Mouse (Mus musculus): ENCODE data around the gene Fgfr2. TPM values are rescaled to one million over a fixed set of nuclear protein-coding genes. Genes with fewer than 3 reads are reported as not detected.

Gene Fgfr2
- total RNA-seq, 2 experiments from 2014 or later, result 56.7 to 61.5 TPM

DNA sequence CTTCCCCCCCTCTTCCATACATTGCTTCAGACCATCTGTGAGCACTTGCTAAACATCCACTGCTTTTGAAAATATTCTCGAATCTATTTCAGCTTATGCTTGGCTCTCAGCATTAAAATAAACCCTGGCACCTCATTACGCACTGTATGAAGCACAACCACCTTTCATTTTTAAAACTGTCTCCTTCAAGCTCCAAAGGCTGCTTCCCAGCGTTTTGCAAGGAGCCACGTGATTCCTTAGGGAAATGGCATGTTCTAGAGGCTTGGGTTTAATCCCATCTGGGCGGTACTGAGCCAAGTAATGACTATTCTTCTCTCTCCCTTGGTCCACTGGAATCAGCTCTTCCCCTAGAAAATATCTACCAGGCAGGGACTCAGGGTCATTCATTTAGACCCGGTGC lies 1305.2 kb downstream of the Fgfr2 start:
- peak in 1 of 2 experiments; percentile 2 for DNase-seq (ENCODE audit: low spot score in 2 of 2)

DNA sequence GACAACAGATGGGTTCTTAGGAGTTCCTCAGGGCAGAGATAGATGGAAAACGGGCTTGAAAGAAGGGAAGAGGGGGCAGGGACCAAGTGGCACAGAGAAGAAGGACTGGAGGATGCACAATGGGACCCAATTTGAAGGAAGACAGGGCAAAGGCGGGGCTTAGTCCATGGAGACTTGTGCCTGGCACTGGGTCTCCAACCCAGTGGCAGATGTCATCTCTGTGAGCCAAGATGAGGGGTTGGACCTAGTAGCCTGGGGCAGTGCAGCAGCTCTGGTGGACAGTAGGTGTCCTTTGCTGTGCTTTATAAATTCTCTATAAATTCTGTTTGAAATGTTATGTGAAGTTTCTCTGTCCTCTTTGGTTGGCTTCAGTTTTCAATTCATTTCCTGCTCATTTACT lies 1306.5 kb downstream of the Fgfr2 start:
- no peak for DNase-seq (ENCODE audit: low spot score in 2 of 2)

DNA sequence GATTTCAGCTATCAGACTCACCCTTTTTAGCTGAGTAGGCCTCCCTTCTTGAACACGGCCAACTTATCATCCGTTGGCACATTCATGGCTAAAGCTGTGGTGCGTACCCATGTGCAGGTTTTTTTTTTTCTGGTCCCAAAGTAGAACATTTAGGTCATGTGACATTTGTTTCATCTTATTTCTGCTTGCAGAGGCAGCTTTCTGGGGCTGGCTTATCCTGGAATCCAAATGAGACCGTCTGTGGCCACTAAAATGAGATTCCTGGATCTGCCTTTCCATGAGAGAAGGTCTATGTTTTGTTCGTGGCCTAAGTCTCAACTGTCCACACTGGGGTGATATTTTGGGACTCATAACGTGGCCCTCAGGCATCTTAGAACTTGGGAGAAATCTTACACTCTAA lies 1311.0 kb downstream of the Fgfr2 start:
- no peak for DNase-seq (ENCODE audit: low spot score in 2 of 2)

DNA sequence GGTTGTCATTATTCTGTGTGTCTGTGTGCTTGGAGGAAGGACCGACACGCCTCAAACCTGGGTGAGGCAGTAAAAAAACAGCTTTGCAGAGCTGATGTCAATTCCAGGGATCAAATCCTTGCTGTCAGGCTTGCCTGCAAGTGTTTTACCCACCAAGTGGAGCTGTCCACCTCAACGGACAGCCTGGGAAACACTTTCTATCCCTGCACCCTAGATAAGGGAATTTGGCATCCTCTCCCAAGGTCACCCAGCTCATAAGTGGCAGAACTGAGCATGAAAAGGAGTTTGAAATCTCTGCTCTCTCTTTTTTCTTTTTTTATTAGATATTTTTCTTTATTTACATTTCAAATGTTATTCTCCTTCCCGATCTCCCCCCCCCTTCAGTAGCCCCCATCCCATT lies 1312.2 kb downstream of the Fgfr2 start:
- DNase-seq (ENCODE audit: low spot score in 2 of 2), result no peak

DNA sequence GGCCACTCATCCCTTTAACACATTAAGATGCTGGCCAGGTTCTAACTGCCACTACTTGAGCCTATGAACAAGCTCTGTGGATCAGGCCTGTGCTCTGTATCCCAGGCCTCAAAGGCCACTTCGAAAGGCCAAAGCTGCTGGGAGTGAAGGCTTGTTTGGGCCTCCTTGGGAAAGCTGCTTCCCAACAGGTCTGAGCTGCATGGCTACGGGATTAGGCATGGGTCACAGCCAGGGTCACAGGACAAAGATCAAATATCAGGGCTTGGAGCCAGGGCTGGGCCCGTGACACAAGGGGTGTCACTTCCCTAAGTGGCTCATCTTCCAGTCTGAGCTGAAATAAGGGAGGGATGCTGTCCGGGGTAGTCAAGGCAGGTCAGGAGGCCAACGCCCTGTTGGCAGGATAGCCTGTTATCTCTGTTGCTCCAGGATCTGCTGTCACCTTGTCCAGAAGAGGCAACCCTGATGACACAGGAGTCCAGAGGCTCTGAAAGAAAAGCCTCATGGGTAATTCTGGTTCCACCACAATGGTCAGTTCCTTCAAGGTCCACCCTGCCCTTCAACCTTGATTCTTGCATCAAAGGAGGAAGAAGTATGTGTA lies 1313.5 kb downstream of the Fgfr2 start:
- DNase-seq (ENCODE audit: low spot score in 2 of 2), result no peak

DNA sequence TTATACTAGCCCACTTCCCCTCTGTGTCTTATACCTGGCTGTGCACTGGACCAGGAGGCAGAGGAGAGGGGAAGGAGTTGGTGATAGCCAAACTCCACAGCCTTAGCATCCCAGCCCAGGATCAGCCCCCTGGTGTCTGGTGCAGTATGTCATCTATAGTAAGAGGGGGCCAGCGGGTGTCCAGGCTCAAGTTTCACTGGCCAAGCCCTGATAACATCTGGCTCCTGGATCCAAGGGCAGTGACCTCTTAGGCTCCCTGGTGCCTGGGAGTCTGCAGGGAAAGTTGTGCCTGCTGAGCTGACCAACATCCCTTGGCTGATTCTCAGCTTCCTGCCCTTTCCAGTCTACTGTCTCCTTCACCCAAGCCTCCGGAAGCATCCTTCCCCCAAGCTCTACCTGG lies 1315.9 kb downstream of the Fgfr2 start:
- DNase-seq (ENCODE audit: low spot score in 2 of 2), result no peak

DNA sequence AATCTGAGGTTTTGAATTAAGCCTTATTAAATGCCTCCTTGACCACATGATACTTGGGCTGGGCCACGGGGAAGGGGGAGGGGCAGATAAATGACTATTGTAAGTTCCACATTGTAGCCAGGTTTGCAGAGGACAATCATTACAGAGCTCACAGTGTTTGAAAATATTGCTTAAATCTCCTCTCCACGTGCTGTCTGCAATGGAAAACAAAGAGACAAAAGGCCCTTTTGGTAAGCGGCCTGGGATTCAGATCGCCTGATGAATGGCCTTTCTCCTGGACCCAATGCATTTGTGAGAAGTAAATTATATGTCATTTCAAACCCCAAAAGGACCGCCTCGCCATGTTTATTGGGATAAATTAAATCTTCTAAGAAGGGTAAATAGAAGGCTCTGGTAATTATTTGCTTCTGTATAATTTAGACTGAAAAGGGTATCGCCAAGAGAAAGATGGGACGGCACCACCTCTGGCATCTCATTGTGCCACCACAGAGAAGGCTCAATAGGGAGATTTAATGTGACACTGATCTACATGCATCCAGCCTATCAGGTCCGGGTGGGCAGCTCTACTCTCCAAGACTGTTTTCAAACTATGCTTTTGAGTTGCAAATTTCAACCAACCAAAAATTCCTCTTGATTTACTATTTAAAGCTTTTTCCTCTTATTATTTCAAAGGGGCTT lies 1317.5 kb downstream of the Fgfr2 start:
- no peak for DNase-seq (ENCODE audit: low spot score in 2 of 2)

DNA sequence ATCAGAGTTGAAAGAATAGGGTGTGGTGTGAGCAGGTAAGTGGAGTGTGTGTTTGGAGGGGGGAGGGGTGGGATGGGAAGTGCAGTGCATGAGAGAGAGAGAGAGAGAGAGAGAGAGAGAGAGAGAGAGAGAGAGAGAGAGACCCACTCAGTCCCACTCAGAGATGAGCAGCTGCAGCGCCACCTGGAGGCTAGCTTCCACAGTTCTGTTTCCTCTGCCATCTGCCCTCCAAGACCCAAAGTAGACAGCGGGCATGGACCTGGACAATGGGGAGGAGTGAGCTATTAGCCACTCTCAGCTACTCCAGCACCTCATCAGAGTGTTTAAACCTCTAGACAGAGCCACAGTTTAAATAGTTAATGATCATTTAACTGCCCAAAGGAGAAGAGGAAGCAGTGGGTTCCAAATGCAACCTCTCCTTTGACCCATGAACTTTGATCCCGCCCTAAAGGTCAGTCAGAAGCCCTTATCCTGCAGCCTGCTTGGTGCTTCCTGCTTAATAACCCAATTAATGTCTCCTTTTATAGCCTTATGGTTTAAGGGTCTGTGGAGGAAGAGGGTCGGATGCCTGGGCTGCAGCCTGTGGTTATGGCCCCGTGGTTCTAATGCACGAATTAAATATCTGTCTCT lies 1322.6 kb downstream of the Fgfr2 start:
- no peak for DNase-seq (ENCODE audit: low spot score in 2 of 2)

DNA sequence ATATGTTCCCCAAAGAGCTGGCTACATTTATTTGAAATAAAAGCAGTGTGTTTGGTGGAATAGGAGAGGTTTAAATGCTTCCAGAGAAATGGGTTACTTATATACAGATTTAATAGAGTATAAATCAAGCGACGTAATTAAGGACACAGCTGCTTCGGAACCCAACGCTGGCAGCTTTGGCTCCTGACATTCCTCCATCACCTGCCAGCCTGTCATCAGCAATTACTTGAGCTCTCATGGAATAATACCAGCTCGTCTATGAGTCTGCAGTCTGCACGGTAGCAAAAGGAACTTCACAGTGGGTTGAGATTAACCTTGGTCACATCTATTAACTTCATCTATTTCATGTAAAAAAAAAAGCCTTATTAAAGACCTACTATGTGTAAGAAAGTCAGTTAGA lies 1326.0 kb downstream of the Fgfr2 start:
- no peak for DNase-seq (ENCODE audit: low spot score in 2 of 2)

DNA sequence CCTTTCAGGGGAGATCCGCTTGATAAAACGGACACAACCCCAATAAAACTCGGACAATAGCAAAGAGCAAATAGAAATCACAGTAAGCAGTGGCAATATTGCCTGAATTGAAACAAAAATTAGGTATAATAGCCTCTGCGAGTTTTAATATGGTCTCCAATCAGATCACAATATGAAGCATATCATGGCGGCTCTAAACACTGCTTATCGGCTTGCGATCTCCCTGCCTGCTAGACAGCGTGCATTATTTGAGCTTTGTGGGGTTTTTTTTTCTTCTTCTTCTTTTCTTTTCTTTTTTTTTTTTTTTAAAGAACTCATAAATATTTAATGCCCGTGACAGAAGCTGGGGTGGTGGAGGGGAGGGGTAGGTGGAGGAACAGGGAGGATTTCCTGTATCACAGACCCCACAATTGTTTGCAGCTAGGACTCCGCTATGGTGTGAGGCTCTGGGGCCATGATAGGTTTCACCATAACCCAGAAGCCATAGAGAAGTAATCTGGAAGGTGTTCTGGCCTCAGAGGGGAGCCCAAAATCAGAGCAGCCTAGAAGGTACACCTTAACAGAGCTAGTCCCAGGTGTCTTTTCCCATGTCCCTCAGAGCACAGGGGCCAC lies 1334.4 kb downstream of the Fgfr2 start:
- DNase-seq (ENCODE audit: low spot score in 2 of 2), result no peak

DNA sequence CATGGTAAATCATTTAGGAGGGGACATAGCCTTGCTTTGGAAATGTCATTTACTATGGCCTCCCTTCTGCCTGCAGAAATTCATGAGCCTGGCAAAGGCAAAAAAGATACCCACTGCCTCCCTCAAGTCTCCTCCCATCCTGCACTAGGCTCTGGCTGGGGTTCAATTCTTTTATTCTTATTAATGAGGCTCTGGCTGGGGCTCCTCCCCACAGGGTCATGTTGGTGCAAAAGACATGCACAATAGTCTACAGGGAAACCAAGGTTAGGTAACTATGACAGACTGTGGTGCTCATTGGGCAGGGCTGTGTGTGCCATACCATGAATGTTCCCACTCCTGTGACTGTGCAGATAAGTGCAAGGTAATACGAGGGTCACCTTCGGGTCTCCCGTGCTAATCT lies 1337.4 kb downstream of the Fgfr2 start:
- DNase-seq (ENCODE audit: low spot score in 2 of 2), result no peak

DNA sequence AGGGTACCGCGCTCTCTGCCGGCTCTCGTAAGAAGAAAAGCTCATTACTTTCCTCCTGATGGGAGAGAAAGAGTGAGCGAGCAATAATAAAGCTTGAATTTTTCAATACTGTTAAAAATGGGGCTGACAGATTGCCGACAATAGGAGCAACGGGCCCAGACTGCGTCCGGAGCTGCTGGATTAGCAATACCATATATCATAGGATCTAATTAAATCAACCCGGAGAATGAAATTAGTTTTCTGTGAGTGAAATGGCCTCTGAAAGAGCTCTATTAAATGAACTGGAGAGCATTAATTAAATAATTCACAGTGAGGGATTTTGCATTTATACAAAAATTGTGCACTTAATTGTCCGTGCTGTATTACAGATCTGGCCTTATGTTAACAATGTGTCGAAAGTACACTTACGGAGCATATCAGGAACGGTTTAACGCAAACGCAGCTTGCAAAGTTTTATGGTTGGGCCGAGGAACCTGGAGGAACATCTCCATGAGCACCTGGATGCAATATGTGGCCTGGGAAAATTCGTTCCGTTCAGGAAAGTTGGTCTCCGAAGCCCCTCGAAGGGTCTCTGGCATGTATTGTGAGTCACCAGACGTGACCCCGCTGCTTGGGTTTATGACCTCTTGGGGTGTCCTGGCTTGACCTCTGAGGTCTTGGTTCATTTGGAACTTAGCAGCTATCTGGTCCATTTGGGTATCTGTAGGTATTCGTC lies 1344.7 kb downstream of the Fgfr2 start:
- no peak for DNase-seq (ENCODE audit: low spot score in 2 of 2)

DNA sequence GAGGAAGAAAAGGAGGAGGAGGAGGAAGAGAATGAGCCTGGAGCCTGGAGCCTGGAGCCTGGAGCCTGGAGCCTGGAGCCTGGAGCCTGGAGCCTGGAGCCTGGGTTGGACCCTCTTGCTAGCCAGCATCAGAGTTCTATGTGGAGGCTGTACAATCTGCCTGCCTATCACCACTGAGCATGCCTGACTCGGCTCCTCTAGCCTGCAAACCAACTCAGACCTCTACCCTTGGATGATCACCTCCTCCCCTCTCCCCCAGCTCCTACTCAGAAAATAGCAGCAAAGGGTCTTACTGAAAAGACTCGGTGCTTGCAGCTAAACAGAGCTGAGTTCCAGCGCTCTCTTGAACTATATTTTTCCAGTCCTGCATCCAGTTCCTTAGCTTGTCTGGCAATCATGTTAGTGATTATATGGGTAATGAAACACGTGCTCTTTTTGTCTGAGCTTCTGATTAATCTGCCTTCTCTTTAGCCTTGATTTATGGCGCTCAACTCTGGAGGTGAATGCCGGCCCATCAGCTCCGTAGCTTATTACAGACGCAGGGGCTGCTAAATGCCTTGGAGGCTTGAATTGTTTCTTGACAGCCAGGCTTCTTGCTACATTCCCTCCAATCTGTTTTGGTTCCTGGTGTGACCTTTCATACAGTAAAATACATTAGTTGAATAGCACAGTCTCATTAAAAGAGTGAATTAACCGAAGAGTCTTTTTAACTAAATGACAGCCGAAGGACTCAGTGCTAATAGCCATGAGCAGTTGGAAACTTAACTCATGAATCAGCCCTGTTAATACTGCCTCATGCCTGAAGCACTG lies 1345.5 kb downstream of the Fgfr2 start:
- DNase-seq (ENCODE audit: low spot score in 2 of 2), result no peak

DNA sequence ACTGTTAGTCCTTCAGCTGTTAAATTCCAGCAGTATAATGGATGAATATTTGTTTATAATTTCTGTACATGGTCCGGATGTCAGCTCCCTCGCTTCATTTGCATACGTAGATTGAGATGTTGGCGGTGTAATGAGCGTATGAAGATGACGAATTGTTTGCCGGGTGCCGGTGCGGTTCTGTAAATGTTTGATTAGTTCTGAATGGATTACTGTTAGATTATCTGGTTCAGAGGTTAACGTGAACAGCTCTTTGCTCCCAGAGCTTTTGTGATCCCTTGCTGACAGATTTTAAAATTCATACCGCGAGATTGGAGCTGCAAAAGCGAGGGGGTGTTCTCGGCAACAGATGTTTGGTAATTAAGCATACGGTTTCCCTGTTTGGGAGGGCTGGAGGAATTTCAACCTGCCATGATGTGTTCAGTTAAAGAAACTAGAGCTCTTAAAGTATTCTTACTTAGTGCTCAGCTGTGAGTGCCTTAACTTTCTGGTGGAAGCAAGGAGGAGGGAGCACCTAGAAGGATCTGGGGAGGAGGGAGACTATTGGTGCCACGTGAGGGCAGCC lies 1346.9 kb downstream of the Fgfr2 start:
- DNase-seq (ENCODE audit: low spot score in 2 of 2), result peak; percentile 37 to 57

DNA sequence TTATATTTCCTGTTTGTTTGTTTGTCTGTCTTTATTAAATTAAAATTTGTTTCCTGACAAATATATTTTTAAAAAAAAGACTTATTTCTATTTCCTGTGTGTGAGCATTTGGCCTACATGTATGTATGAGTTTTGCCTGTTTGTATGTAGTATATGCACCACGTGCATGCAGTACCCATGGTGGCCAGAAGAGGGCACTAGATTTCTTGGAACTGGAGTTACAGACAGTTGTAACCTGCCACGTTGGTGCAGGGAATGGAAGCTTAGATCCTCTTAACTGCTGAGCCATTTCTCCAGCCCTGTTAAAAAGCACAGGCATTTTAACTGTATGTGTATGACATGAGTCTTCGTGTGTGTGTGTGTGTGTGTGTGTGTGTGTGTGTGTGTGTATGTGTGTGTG lies 1365.2 kb downstream of the Fgfr2 start:
- DNase-seq (ENCODE audit: low spot score in 2 of 2), result no peak

DNA sequence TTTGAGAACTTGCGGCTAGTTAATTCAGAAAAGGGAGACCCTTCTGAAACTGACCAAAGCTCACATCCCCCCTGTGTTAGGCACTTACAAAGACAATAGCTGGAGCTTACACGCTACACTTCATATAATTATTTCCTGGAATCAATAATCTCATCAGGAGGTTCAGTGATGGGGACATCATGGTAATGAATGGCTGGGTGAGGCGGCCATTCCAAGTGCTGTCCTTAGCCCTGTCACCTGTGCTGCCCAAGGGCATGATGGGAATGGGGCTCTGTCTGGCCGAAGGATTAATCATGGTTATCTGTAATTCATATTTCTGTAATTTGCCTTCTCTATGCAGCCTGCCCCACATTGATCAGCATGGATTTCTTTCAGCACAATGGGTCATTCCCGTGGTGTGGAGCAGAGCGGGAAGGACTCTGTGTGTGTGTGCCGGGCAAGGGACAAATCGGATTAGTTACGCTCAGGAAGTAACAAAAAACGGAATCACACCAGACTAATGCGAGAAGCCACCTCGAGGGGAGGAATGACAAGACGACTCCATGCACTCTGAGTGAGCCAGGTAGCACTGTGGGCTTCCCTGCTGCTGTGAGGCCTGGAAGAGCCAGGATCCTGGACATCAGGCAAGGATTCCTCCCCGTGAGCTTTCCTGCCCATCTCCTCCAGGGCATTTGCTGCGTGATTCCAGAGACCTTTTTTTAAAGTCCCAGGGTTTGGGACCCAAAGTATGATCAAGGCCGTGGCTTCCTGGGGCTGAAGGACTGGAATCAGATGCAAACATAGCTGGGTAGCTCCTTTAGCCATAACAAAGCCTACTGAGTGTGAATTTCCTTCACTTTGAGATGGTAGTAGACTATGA lies 1375.8 kb downstream of the Fgfr2 start:
- no peak for DNase-seq (ENCODE audit: low spot score in 2 of 2)

DNA sequence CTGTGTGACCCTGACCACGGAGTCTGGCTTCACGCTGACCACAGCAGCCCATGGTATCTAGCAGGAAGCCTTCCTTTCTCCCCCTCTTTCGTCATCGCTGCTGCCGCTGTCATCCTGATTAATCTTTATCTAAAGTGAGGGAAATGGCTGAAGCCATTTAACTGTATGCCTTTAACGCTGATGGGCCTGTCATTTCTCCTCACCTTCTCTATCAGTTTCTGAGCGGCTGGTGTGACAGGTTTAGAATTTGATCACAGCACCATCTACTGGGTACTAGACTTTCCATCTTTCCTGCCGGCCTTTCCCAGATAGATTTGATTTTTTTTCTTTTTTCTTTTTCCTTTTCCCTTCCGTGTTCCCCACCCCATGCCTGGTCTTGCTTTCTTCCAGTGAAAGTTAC lies 1376.4 kb downstream of the Fgfr2 start:
- peak; percentile 17 to 43 for DNase-seq (ENCODE audit: low spot score in 2 of 2)

DNA sequence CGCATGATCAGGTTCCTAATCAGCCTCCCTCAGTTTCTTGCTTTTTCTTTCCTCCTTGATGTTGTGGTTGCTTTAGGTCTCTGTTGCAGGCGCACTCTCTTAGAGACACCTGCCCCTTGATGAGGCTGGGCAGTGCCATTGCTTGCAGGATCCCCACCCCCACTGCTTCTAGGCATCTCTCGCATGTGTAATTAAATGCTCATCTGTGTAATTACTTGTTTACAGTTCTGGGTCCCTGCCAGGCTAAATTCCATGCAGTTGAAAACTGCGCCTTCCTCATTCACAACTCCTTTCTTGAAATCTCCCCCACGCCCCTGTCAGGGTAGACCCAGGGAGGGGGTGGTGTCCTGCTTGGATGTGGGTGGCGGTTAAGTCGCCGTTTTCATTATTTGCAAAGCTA lies 1380.0 kb downstream of the Fgfr2 start:
- no peak for DNase-seq (ENCODE audit: low spot score in 2 of 2)

DNA sequence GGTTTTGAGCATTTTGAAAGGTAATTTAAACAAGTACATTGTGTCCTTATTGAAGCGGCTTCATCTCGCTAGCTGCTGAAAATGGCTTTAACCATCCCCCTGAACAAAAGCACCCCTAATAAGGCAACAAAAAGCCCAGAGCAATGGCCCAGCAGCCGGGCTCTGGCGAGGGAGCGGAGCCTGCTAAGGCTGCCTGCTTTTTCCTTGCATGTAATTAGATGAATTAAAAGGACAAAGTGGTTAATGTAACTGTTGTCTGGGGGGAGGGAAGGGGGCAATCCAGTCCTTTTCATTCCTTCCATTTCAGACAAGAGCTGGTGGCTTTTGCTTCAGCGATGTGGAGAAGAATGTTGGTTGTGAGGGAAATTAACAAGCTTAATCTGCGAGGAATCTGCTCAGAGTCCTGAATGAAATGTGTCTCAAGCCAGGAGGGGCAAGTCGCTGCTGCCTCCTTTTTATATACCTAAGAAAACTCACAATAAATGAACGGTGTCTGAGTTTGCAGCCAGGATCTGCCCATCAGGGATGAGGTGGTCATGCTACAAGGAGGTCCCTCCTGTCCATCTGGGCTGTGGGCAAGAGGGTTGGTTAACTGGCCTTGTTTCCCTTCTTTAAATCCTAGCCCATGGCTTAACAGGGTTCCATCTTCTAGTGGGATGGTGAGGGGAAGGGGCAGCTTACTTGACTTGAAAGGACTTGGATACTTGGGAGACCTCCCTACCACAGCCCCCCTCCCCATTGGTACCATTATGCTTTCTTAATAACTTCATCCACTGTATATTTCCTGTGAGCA lies 1400.2 kb downstream of the Fgfr2 start:
- no peak for DNase-seq (ENCODE audit: low spot score in 2 of 2)

Measured in layer of hippocampus, adult 18-20 months (tissue).